Mouse (Mus musculus) left cerebral cortex, adult 8-10 months (tissue): ENCODE data around the gene Ropn1l. TPM values are rescaled to one million over a fixed set of nuclear protein-coding genes. Genes with fewer than 3 reads are reported as not detected.

Experiments used
- DNase-seq, 2 experiments: peaks; one replicate each; pipeline ENCODE4 v3.0.0; 2022; ENCODE audit warnings: low spot score in 2 of 2
- total RNA-seq, 4 experiments: library from RNA; stranded (reverse); gene quantifications; 2 replicates each; pipeline ENCODE4 v1.2.4; 2022

The Ropn1l gene
- 1 to 10 TPM in 1 of 4 experiments, under 1 TPM in 2, not detected in 1; 0.53 to 1.3 (median 0.59) TPM for total RNA-seq

DNA sequence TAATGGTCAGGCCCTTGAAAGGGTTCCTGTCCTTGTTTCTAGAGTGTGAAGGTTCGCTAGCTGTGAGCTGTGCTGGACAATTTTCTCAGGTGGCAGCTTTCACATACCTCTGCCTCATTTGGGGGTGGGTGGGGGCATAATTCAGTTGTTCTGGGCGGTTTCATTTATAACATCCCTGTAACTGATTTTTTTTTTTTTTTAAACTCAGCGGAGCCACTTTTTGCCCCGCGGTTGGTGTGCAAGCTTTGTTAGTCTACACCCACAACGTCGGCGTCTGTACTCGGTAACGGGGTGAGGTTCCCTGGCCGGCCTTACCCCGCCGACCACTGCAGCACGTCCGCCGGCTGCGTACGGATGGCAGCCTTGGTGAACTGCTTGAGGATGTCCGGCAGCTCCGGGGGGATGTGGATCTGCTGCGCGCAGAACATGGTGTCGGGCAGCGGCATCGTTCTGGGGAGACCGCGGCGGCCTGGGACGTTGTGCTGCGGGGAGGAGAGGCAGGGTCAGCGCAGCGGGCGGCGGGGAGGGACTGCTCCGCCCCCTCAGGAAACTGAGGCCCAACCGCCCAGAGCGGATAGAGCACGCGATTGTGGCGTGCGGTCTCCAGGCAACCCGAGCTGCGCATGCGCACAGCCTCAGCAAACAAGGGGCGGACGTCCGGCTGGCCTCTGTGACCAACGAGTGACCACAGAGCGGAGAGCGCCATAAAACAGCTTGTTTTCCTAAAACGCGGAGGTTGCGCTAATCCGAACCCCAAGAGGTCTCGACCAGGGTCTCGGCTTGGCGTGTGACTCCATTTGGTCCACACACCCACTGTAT, at the start of gene Ropn1l:
Ropn1l (minus strand) TSS at position 640 of the 819 bp plus-strand sequence.
- DNase-seq = peak; percentile 84

DNA sequence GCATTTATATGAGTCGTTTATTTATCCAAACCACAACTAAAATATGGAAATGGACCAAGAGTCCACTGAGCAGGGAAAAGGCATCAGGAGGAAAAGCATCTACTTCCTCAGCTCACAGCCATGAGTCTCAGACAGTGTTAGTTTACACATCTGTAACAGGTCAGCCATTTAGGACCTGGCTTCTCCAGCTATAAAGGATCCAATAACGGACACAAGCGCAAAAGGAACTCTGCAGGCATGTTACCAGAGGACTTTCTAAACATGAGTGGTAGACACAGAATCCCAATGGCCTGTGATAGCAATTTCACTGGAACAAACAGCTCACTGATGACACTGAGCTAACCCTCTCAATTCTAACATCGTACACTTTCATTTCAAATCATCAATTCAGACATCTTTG, 49.5 kb upstream of the Ropn1l start:
- DNase-seq = no peak

DNA sequence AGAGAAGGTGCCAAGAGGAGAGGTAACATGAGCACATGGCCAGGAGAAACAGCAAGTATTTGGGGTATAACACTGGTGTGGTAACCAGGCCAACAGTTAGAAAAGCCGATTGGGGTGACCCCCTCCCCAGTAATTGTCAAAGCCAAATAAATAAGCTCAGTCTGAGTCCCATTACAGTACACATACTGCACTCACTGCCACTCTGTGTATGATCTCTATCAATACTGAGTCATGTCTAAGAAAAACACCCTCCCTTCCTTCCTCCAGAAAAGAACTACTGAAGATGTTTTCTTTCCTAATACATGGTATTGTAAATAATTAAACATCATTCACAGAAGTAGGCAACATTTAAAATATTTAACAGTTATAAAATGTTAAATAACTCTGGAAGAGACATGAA, 48.8 kb upstream of the Ropn1l start:
- no peak for DNase-seq

DNA sequence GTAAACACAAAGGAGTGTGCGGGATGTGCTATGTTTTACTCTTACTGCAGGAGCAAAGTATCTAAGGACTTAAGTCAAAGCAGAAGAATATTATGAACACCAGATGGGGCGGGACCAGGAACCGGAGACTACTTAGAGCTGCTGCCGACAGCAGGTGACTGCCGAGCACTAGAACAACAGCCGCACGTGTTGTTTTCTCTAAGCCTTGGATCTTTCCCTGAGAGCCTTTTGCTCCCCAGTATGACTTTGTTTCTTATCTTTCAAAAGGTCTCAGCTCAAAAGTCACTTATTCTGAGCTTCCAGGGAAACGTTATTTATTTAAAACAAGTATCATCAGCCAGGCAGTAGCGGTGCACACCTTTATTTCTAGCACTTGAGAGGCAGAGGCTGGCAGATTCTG, 41.3 kb upstream of the Ropn1l start:
- DNase-seq = no peak

DNA sequence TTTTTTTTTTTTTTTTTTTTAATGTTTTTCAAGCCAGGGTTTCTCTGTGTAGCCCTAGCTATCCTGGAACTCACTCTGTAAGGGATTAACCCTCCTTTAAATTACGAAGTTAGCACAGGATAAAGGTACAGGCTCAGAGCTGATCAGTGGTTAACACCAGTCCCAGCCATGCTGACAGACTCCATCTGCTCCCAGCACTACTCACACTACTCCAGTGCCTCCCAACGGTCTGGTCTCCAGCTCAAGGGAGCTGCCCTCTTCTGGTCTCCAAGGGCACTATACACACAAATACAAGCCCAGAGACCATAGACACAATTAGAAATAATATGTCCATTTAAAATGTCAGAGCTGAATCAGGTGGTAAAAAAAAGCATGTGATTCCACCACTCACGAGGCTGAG, 40.8 kb upstream of the Ropn1l start:
- no peak for DNase-seq

DNA sequence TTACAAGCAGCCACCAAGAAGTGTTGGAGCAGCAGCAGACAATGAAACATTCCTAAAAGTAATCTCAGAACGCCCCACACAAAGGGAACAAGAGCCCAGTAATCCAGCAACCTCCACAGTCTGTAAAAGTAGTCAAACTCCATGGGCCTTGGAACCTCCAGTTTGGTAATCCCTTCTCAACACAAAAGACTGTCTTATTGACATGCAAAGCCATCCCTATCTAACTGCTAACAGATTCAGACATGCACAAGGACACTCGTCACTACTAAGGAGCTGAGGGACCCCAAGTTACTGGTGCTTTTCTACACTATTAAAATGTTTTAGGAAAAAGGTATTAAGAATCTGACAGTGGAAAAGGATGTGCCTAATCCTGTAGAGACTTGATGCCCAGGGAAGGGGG, 33.9 kb upstream of the Ropn1l start:
- DNase-seq = no peak

DNA sequence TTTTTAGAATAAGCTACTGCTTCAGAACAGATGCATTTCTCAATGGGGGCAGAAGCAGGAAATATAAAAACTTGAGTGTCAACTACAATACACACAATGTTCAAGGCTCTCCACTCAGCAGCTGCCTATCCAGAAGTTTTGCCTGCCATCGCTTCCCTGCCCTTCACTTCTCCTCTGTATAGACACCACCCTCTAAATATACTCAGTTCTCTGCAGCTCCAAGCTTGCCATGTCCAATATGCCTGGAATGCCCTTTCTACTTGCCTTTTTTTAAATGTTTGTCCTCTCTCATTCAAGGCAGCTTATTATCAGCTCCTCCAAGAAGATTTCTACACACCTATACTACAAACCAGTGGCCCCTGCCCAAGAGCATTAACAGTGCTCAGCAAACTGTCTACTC, 23.1 kb upstream of the Ropn1l start:
- no peak for DNase-seq

DNA sequence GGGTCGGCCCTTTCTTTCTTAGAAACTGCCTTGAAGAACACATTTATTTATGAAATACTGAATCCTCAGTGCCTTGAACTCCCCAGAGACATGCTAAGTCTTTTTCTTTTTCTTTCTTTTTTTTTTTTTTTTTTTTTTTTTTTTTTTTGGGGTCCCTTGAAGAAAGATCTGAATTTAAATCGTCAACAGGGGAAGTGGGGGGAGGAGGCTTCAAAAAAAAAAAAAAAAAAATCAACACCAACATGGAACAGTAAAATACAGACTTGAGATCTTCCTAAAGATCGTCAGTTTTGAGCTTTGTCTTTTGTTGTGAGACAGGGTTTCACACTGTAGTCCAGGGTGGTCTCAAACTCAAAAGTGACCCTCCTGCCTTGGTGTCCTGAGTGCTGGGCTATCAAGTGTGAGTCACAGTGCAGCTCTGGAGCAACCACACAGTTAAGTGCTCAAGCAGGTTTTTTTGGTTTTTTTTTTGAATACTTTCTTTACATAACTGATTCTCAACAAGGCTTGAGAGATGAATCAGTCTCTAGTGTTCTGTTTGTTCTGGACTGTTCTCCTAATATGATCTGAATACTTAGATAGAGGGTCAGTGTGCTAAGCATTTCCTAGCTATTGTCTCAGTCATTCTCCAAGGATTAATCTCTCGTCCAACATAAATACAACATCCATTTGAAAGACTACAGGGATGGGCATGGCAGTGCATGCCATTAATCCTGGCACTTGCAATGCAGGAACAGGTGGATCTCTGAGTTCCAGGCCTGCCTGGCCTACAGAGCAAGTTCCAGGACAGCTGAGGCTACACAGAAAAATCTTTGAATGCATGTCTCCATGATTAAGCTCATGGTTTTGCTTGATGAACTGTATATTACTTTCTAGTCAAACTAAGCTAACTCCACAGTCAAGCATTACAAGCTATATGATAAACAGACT, 19.4 kb upstream of the Ropn1l start:
- no peak for DNase-seq

DNA sequence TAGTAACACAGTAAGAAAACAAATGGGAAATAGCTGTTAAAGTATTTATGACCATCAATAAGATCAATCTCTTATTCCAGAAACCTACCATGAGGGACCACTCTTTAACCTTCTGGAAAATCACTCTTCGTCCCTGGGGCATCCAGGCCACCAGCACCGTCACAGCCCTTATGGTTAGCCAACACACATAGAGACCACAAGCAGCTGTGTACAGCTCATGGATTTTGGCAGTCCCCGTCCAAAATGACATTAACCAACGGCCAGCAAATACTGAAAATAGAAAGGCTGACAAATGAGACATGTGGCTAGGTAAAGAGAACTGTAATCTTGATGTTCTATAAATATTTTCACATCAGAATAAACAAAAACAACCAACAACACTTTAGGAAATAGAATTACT, 18.0 kb upstream of the Ropn1l start:
- DNase-seq = no peak

DNA sequence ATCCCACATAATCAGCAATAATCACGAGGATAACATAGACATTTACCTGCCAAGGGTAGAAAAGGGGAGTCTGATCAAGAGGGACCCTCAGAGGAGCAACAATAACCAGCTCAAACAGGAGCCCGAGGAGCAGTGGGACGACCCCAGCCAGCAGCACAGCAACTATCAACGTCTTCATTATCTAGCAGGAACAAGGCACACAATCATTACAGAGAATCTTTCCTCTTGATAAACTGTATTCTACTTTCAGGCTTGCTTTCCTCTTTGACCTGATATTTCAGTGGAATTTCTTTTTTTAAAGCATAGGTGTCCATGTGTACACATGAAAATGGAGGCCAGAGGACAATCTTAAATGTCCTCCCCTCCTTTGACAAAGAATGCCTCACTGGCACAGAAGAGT, 16.0 kb upstream of the Ropn1l start:
- DNase-seq = no peak

DNA sequence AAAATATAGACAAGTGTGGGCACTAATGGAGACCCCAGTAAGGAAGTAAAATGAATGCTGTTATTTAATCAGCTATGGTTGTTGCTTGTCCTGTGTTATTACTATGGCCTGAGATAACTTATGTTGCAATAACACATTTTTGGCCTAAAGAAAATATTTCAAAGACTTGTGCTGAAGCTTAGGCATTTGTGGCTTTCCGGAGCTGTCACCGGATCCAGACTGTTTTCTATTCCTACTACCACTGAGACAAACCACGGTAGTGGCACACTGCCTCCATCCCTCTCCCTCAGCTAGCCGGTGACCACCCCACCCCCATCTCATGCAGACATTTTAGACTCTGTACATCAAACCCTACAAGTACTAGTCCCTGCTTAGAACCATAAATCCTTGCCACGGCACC, 15.3 kb upstream of the Ropn1l start:
- no peak for DNase-seq

DNA sequence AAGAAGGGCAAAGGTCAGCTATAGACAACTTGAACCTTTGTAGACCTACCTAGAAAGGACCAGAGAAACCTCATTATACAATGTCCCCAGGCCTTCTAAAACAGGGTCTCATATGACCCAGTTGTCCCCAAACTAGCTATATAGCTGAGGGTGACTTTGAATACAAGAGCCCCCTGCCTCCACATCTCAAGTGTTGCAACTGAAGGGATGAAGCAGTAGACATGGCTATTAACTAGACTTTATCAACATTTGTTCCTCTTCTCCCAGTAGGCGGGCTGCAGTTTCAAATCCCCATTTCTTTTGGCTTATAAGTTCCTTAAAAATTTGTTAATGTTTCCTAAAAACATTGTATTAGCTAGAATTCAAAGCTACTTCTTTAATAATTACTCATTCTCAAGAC, 13.2 kb upstream of the Ropn1l start:
- DNase-seq = no peak

DNA sequence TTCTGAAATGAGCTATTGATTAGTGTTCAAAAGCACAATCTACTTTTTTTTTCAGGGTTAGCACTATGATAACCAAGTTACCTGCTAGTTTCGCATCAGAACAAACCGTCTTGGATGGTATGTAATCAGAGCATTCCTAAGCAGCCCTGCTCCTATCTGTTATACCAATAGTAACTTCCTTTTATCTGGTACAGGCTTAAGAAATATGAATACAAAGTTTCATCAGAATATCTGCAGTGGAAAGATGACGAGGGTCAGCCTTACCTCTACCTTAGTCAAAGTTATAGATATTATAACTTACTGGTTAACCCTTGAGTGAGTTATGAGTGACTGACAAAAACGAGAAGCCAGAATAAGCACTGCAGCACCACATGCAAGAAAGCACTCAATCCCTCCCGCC, 12.8 kb upstream of the Ropn1l start:
- DNase-seq = no peak

DNA sequence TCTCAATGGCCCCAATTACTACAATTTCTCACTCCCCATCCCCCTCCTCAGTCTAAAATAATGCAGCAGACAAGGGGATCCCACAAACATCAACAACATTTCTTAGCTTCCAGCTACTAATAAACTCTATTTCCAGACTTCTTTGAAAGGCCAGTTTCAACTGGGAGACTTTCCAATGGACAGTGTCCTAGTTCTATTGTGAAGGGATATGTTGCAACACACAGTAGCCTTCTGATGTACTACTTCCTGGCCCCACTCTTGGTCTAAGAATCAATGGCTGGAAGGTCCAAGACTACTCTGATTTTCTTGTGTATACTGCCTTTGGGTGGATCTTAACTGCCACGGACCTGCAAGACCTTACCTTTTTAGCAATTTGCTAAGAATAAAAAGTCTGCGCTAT, 12.3 kb upstream of the Ropn1l start:
- DNase-seq = no peak

DNA sequence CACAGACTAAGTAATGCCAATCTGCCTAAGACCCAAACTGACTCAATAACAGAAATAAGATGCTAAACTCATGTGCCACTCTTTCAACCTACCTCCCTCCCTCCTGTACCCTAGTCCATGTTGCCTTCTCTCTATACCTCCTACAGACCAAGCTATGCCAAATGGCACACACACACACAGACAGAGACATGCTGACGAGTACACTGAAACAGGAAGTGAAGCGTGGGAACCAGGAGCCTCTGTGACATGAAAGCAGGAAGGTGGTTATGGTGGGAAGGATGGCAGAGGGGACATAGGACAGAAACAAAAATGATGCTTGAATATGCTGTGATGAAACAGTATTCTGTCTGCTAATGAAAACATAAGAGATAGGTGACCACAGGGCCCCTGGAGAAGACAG, 7.0 kb upstream of the Ropn1l start:
- no peak for DNase-seq

DNA sequence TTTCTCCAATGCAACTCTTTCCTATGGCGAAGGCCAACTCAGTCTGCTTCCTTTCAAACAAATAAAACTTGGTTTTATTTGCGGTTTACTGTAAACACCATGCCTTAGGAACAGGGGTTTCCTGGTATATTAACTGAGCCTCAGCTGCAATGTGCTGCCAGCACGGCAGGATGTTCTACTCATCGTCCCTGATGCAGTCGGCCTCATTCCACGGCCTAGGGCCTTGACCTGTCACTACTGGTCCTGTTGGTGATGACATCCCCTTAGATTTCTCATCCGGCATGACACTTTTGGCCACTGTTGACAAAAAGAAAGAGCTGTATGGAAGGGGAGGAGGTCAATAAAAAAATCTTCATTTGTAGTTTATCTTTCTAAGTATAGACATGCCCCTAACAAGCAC, 4.5 kb upstream of the Ropn1l start:
- DNase-seq = no peak

DNA sequence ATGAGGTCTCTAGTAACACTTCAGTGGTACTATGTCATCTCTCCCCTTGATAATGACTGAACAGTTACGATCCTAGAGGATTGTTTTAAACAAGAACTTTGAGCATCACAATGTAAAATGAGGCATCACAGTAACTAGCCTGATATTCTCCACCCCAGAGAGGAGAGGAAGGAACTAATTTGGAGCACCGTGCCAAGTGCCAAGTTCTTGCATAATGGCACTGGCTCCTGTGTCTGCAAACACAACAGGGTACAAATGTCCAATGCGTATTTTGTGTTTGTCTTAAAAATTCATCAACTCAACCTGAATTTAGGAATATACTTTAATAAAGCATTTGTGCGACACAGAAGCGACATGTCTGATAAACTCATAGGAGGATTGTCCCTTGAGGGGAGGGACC, 2.8 kb upstream of the Ropn1l start:
- DNase-seq = no peak

DNA sequence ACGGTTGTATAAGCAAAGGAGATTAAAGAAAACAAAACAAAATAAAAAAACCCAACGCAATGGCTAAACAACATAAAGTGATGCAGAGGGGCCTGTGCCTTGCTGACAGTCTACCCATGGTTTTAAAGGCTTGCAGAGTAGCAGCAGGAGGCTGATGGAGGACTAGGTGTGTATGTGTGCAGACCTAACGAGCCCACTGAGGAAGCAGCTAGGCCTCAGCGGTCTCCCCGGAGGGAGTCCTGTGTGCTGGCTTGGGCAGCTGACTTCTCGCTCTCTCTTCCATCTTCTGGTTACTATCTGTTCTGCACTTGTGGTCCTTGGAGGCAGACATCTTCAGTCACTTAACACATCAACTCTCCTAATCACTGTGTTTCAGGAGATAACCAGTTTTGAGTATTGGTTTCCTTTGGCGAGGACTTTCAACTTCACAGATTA, 1.3 kb upstream of the Ropn1l start:
- DNase-seq = no peak

DNA sequence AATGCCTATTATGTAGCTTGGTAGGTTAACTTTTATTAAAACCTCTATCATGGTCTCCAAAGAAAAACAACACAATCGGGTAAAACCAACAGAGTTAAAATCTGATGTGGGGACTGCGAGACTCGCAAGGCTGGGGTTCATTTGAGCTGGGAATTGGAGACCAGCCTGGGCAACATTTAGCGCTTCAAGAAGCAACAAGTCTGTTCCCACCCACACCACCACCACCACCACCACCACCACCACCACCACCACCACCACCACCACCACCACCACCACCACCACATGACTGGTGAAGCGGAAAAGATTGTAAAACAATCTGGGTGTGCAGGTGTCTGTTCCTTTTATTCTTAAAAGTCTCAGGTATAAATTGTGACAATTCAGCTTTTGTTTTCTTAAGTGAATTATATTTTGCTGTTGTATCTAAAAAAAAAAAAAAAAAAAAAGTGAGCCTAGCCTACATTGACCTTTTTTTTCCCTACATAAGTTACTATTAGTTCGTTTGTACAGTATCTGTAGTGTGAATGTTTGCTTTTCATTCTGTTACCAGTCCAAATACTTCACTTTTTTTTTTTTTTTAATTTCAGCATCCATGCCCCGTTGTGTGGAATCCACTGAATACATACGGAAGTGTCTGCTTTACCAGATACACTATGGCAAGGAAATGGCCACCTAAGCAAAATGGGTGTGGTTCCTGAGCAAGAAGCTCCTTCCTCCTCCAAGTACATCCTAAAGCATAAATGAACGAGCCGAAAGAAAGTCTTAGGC, 741 bp upstream of the Ropn1l start:
- DNase-seq = no peak

DNA sequence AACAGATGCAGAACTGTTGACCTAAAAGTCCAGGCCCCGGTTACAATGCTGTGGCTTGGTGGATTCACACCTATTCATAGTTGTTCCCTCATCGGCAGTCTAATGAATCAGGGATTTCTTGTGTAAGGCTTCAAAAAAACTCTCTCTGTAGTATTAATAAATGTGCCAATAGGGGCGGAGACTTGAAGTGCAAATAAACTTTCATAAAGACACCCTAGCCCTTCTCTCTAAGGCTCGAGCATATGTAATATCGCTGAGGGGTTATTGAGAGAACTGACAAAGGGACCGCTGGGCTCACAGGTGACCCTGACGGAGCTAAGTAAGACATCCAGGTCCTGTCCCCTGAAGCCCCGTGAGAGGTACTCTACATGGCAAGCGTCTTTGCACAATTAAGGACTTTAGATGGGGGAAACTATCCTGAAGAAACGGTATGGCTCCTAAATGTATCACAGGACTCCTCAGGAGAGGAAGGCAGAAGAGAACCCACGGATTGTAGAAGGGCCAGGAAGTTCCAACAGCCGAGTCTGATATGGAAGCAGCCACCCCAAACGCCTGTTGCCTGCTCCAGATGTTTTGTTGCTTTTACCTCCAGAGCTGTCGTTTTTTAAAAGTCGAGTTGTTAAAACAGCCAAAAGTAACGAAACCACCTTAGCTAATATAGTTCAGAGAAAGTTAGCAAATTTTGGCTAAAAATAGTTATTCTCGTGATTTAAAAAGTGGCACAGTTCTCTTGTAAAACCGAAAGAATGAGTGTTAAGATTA, 1.0 kb downstream of the Ropn1l start:
- DNase-seq = no peak

DNA sequence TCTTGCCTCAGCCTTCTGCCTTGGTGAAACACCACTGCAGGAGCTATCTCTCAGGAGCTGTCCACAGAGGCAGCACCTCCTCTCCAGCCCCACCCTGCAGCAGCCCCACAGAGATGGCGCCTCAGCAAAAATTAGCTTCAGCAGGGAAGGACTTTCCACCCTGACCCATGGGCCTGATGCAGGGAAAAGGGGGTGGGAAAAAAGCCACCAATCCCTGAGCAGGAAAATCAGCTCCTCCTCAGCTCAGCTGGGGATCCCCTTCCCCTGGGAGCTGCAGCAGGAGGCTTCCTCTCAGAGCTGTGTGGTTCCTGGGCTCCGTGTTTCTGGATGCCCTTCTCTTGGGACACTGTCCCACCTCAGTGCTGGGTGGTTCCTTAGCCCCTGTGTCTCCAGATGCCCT, 3.8 kb downstream of the Ropn1l start:
- DNase-seq = no peak
